Mouse (Mus musculus) embryo, embryonic 11 days (tissue): ENCODE data around the gene Fiz1.

Experiments
- DNase-seq: peaks from one replicate; pipeline ENCODE4 v3.0.0-alpha.2; 2015

The Fiz1 gene

GRCm38 (mm10) chr7:4996003-4996895 is 18.2 kb downstream of the Fiz1 start, which contains the start of gene Zfp579:
Gene Zfp579, minus strand, starts transcription at chr7:4996158.
- peak; percentile 93 for DNase-seq

GRCm38 (mm10) chr7:4995268-4996002 is 19.1 kb downstream of the Fiz1 start:
- no peak for DNase-seq

GRCm38 (mm10) chr7:4993999-4994788 is 20.3 kb downstream of the Fiz1 start:
- DNase-seq, result no peak

GRCm38 (mm10) chr7:4993347-4993998 is 21.0 kb downstream of the Fiz1 start:
- no peak for DNase-seq

GRCm38 (mm10) chr7:4988250-4988649 is 26.2 kb downstream of the Fiz1 start:
- DNase-seq, result no peak

GRCm38 (mm10) chr7:4976832-4977231 is 37.7 kb downstream of the Fiz1 start:
- DNase-seq, result no peak

- DNase-seq, result no peak
Measured at GRCm38 (mm10) chr7:4975455-4975854, 39.0 kb downstream of the Fiz1 start.

GRCm38 (mm10) chr7:4972321-4973047 is 42.0 kb downstream of the Fiz1 start:
- DNase-seq, result no peak

GRCm38 (mm10) chr7:4971710-4972109 is 42.8 kb downstream of the Fiz1 start:
- no peak for DNase-seq

GRCm38 (mm10) chr7:4971068-4971467 is 43.4 kb downstream of the Fiz1 start, which contains the start of gene Sbk3:
Gene Sbk3, minus strand, starts transcription at chr7:4971168.
- no peak for DNase-seq

- DNase-seq, result no peak
Measured at GRCm38 (mm10) chr7:4964988-4965387, 49.5 kb downstream of the Fiz1 start.

- DNase-seq, result peak; percentile 72
Measured at GRCm38 (mm10) chr7:4964272-4964671, 50.2 kb downstream of the Fiz1 start, which contains the start of gene Sbk2. Gene Sbk2, minus strand, starts transcription at chr7:4964406.

GRCm38 (mm10) chr7:4963527-4963926 is 51.0 kb downstream of the Fiz1 start:
- DNase-seq, result no peak

GRCm38 (mm10) chr7:4957361-4957760 is 57.1 kb downstream of the Fiz1 start:
- DNase-seq, result no peak
